Mouse (Mus musculus) CD4-positive, CD25-positive, alpha-beta regulatory T cell, adult 4 months (primary cell): Measurements from ENCODE around the gene Camta1. TPM values are rescaled to one million over a fixed set of nuclear protein-coding genes. Genes with fewer than 3 reads are reported as not detected.

Experiments used
- ATAC-seq: one replicate; pipeline ENCODE4 v1.8.0; 2017
- polyA plus RNA-seq, 2 experiments: library from polyadenylated mRNA; unstranded; fragments of 100-300 nt; shearing (Covaris generic); gene quantifications; one replicate each; pipeline ENCODE4 v1.2.1; 2017

The Camta1 gene
- polyA plus RNA-seq, 2 experiments from 2014 or later: 32.6 to 41.5 TPM

DNA sequence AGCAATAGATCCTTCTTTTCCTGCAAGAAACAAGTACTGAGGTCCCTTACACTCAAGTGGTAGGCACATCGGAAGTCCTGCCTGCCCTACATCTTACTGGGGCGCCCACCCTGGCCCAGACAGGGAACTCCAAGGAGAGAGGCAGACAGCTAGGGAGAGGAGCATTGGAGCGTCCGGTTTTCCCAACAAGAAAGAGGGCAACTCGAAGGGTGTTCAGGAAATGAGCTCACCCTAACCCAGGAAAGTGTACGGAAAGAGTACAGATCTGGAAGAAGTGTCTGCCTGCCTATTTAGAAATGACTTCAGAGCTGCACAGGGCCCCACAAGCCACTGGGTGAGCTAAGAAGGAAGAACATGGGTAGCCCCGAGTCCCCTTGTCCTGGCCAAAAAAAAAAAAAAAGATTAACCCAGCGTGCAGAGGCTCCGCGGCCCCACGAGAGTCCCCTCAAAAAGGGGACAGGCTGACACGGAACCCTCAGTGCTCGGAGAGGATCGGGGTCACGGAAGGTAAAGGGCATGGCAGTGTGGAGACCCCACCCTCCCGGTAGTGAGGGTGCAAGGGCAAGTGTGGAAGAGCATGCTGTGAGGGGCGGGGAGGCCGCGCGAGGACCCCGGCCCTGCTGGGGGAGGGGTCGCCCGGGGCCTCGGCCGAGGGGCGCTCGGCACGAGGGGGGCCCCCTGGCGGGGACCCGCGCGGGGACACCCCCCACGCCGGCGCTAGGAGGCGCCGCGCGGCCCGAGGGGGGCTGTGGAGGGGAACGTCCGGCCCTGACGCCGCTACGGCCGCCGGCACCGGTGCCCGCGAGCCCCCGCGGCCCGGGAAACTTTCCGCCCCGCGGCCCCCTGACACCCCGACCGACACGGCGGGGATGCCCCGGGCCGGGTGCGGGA, 990 bp downstream of the Camta1 start:
- no peak for ATAC-seq

DNA sequence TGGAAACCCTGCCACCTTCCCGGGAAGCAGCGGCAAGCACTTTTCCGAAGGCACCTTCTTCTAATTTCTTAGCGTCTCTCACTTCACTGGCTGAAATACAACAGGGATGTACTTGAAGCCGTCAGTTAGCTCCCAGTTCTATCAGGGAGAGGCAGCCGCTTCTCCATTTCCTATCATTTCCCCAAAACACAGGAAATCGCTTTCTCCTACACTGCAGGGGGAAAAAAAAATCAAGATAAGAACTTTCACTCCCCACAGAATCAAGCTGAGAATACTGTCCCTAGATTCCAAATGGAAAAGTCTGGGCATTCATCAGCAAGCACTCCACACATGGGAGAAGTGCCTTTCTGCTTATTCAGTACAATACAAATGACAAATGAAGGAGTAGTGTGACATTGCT, 2.4 kb downstream of the Camta1 start:
- no peak for ATAC-seq

DNA sequence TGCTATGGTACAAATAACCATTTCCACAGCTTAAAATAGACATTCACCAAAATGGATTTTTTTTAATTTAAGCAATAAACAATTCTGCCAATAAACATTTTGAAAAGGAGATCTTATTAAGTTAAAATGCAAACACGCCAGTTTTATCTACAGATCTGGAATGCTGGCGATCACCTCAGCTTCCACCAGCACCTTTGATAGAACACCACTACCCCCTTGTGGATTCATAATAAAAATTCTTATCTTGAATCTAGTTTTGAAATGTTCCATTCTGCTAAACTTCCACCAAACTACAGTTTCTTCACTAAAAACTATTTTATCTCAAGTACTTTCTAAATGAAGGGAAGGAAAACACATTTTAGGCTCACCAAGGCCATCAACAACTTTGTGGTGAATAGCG, 7.7 kb downstream of the Camta1 start:
- ATAC-seq: peak; percentile 41

DNA sequence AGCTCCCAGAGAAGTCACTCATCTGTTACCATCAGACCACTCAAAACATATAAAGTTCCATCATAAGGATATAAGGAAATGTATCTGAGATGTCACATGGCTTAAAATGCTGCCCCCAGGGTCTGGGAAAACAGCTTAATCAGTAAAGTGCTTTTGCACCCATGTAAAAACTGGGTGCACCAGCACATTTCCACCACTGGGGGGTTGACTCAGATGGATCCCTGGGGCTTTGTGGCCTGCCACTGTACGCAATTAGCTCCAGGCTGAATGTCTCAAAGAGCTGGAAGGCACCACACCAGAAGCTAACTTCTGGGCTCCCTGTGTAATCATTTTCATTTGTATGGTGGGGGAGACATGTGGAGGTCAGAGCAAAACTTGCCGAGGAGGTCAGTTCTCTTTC, 10.5 kb downstream of the Camta1 start:
- peak; percentile 41 for ATAC-seq

DNA sequence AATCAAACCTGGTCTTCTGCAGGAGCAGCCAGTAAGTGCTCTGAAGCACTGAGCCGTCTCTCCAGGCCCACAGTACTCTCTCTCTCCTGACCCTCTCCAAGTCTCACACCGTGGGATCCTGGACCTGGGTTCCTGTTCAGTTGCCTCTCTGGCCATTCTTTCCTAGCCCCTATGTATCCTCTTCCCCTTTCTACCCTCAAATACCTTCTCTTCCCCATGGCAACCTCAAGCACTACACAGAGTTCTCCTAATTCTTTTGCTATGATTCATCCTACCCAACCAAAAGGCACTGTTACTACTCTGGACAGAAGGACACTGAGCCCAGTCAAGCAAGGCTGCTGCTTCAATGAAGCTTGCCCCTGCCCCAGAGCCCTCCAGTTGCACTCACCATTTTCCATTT, 19.1 kb downstream of the Camta1 start:
- ATAC-seq: no peak

DNA sequence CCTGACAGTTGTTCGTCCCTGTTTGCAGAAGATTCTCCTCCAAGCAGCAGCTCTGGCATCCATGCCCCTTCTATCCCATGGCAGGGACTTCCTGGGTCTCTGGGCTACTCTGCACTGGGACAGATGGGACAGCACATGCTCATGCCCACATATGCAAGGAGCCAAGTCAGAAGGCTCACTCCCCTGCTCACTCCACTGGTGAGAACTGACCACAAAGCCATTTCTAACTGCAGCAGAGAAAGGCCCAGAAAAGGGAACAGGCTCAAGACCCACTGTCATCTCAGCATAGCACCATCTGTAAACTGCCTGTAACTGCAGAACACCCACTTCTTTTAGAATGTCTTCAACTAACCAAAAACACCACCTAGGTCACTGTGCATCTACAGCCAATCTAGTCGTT, 23.2 kb downstream of the Camta1 start:
- ATAC-seq: no peak

DNA sequence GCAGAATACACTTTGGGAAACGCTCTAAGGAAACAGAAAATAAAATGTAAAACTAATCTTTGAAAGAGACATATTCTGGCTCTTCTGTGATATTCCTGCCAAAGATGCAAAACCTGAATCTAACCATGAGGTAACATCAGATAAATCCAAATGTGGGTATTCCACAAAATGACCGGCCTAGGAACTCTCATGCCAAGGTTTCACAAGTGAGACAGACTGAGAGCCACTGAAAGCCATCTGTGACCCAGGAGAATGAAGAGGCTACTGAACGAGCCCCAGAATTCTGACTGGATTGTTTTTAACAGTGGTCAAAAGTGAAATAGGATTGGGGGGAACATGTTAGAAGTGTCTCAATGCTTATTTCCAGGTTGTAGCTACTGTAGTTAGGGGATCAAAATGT, 25.8 kb downstream of the Camta1 start:
- ATAC-seq: no peak

DNA sequence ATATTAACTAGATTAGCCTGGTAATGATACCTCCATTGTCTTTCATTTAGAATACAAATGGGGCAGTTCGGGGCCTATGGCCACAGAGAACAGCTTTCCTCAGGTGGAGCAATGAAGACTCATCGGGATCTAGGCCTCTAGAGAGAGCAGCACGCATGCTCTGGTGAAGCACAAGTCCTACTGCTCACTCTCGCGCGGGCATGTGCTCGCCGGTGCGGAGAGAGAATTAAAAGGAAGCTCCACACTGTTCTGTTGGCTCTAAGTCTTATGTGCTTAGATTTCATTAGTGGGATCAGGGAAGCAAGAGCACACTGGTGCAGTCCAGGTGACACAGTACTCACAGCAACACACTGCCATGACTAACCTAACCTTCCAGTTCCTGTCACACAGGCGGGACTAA, 27.1 kb downstream of the Camta1 start:
- ATAC-seq: no peak

DNA sequence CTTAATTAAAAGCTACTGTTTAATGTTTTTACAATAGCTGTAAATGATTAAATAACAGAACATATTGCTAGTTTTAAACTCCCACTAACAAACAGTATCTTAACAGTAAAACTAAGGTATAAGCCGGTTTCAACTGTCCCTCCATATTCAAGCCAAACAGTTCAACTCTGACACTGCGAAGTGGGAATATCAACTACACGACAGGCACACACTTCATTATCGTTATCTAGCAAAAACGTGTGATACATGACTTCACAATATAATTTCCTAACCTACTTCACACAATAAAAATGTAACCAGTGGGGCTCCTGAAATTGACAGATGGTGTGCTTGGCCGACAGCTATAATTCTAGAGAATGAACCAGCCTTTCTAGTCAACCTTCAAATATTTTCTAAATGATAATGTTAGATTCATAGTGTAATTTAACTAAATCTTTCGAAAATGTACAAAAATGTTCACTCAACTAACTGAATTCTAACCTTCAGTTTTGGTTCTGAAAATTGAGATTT, 27.7 kb downstream of the Camta1 start:
- no peak for ATAC-seq

DNA sequence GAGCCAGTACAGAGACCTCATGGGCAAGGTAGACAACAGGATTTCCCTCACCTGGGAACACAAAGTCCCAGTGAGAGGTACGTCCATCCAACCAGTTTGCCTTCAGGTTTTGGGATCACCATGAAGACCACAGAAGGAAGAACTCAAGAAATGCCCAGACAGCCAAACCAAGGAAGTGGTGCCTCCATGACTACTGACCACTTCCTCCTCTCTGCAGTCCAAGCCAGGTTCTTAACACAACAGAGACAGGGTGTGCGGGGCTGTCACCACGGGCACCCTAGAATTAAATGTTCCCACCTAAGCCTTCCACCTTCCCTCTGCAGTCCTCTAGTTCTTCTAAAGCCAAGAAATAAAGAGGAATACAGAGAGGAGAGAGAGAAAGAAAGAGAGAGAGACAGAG, 33.8 kb downstream of the Camta1 start:
- no peak for ATAC-seq

DNA sequence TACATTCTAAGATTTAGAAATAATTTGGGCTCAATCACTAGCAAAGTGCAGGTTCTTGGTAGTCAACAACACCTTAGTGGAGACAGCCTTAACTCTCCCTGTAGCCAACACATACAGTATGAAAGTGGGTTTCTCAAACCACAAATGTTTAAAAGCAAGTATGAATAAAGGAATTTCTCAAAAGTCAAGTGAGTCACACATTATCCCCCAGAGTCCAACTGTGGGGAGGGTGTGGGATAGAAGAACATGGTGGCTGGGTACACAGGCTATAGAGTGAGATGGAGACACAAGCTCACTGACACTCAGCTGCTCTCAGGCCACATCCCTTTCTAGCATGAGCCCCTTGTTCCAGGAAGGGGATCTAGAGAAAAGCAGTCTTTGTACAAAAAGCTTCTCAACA, 34.3 kb downstream of the Camta1 start:
- no peak for ATAC-seq

DNA sequence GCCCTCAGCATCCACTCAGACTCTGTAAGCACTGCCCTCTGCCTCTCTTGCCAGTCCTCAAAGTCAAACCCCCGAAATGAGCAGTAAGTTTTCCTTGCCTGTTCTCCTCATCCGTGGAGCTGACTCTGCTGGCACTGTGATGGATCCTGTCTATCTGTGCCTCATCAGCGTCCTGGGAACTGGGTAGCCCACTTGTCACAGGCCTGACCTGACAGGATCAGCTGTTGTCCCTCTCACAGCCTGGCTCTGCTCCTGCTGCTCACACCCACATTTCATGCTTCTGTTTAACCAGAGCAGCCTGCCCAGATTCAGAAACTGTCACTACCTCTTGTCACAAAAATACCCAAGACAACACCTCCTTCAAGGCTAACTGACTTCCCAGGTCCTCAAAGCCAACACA, 37.7 kb downstream of the Camta1 start:
- no peak for ATAC-seq

DNA sequence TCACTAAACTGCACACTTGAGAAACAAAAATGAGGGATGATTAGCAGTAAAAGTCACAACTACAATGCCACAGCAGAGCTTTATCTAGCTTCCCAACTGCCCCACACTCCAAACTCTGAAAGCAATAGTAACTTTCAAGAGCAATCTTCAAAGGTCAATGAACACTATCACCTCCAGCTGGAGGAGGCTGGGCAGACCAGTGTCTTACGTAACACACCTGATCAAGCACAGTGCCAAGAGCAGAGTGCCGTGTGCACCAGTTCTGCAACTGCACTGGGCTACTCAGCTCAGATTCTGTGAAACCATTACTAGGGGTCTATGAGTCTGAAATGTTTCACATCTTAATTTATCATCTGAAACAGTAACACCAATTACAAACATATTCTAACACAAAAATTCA, 38.7 kb downstream of the Camta1 start:
- ATAC-seq: no peak

DNA sequence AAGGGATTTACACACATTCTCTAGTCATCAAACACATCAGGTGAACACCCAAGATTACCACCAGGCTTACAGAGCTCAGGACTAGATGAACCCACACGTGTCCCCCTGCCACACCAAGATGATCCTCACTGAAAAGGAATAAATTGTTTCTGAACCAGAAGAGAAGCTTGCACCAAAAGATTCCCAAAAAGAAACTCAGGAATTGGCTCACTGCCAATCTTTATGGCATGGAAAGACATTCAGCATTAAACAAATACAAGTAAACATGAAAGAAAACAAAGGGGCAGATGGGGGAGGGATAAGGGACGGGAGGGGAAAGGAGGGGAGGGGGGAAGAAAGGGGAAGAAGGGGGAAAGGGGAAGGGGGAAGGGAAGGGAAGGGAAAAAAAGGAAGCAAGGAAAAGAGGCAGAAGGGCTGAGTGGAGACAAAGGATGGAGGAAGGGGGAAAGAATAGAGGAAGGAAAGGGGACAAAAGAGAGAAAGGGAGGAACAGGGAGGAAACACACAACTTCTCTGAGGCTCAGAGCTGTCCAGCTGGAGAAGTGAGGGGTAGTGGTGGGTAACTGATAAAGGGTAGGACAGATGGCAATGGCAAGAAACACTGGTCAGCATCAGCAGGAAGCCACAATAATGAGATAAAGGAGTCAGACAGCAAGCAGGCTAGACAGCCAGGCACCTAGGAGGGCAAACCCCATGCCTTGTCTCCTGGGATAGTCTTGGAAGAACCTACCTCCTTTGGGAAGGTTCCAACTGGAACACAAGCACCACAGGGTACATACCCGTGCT, 43.5 kb downstream of the Camta1 start:
- ATAC-seq: no peak

DNA sequence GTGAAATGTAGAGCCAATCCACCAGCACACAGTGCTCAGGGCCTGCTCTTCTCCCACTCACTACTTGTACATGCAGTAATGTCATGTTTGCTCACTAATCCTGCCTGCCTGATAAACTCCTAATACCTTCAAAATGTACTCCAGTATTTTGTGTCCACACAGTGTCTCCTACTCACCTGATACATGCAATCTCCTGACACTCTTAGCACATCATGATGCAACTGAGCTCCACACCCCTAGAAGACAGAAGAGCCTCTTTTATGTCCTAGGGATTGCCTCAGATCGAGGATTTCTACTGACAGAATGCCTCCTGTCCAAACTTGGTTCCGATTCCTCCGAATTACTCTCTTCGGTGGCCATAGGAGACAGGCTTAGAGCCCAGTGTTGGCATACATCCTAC, 48.0 kb downstream of the Camta1 start:
- no peak for ATAC-seq

DNA sequence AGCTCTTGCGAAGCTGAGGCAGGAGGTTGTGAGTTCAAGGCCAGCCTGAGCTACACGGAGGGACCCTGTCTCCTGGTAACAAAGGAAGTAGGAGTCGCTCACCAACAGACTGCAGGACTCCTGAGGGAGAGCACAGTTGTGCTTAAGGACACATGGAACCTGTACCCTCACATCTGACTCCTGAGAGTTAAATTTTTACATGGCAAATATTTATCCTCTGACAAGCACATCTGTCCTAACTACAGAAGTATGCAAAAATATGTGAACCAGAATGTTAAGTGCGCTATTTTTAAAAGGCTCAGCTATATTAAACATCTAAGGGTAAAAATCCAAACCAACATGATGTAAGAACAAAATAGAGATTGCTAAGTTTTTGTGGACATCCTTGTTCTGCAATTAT, 56.0 kb downstream of the Camta1 start:
- no peak for ATAC-seq

DNA sequence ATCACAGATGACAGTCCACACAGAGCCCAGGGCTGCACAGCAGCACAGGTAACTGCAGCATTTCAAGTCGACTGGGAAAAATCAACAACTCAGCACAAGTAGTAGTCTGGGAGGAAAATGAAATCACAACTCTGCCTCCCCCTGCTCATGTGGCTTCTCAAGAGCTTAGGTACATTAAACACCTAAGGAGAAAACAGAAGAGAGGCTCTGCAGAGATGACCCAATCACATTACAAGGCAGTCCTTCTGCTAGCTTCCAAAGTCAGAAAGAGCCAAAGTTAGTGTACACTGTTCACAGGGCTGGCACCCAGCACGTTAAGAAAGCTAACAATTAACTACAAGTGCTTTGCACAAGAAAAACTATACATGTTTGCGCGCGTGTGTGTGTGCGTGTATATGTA, 56.6 kb downstream of the Camta1 start:
- ATAC-seq: no peak

DNA sequence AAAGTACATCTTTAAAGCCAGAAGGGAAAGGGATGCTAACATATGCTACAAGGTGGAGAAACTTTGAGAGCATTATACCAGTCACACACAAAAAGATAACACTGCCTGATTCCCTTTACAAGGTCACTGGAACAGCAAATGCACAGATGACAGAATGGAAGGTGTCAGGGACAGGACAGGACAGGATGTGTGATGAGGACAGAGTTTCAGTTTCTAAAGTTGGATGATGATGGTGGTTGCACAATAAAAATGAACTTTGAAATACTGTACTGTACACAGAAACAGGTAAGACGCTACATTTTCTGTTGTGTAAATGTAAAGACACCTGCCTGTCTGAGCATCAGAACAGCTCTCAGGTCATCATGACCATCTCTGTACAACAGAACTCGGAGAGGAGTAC, 57.5 kb downstream of the Camta1 start:
- ATAC-seq: no peak

DNA sequence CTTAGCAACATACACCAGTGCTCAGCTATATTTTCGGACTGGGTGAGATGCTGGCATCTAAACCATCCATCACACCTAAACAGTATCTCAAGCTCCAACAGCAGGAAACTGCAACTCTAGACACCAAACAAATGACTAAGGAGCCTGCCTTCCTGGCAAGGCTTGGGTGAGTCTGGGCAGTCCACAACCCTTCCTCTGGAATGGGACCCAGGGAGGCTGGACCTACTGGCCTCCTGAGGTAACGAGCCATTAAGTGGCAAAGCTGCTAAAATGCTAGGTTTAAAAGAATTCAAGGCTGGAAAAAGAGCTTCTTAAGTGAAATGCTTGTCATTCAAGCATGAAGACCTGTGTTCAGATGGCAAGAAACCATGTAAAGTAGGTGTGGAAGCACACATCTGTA, 63.0 kb downstream of the Camta1 start:
- no peak for ATAC-seq

DNA sequence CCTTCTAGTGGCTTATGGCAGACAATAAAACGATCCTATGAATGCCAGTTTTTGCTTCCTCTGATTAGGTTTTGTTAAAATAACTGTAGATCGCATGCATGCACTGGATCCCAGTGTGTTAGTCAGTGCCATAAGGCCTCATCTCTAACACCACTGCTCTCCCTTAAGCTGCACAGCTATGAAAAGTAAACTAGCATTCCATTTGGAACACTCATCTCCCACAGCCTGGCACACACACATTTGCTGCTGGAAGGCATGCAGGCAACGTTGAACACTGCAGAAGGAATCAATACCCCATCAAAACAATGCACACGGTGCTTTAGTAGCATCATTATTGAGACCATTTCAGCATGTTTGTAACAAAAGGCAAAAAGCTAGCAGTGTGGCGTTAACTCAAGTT, 68.0 kb downstream of the Camta1 start:
- ATAC-seq: no peak

DNA sequence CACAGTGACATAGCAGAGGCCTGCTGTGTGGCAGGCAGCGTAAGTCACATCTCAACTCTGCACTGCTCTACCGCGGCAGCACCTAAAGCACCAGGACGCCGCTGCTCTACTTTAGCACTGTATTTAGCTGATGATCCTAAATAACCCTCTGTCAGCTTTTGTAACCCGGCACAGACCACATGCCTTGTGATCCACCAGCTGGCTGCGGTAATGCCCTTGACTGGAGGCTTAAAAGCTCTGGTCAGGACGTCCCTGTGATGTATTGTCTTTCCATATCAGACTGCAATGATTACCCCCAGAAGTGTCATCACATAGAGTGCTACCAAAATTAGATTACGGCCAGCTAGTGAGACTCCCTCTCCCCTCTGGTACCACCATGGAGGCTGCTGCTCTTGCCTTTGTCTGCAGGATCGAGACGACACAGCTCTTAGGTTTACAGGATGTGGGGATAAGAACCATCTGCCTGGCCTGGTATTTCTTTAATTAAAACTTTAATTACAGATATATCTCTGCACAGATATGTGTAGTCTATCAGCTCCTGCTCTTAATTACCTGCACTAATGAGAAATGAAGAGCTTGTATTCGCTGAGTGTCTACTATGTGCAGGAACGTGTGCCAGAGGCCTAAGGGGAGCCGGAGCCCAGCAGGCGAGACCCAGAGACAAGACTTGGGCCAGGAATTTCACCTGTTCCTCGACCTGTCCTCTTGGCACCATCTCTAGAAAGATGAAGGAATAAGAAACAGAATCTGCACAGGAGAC, 74.5 kb downstream of the Camta1 start:
- ATAC-seq: no peak

DNA sequence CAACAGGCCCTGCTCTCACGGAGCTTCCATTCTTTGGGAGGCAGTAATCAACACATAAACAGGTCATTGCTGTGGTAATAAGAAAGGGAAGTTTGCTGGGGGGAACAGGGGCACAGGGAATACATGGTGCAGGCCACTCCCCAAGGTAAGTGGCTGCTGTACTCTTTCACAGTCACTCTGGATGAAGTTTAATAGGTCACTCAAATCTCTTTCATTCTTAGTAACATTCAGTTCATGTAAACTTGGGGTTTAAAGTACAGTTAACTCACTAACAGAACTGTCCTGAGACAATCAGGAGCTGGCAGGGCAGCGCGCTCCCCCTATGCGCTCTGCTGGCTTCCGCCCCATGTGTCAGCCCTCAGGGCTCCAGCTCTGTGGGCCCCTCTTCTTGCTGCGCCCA, 81.2 kb downstream of the Camta1 start:
- ATAC-seq: no peak

DNA sequence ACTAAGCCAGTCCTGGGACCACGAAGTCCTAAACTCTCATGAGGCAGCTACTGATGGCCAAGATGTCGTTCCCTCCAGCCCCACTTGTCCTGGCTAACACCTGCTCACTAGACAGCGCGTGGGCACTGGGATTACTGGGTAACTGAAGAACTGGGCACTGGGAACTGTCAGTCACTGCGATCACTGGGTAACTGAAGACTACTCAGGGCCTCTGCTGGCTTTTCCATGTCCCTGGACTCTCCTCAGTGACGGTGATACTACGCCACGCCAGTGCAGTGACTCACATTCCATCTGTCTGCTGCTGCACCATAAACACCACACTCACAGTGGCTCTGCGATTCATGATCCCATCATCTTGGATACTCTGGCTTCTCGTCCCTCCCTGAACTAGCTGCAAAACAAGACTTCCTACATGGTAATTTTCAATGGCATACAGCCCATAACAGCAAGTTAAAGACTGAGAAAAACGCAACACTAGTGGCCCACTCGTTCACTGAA, 81.7 kb downstream of the Camta1 start:
- ATAC-seq: no peak
